Mouse (Mus musculus): Measurements from ENCODE around the gene Mctp1.

GRCm38 (mm10) chr13:76383972-76384663, at the start of gene Mctp1:
- no peak for TF ChIP-seq CTCF (IDR thresholded peaks at IDR 0.05; ENCODE audit: low read depth, low read length)
- no peak for TF ChIP-seq POLR2A (IDR thresholded peaks at IDR 0.05; ENCODE audit: borderline replicate concordance, low read depth, low read length)
